Mouse (Mus musculus) CH12.LX (cell line): Measurements from ENCODE around the gene Gm49403.

Experiments
- CHD2 ChIP-seq: IDR thresholded peaks from 2 replicates; pipeline ENCODE4 v1.6.1; 2011; ENCODE audit warnings: low read length, improper control_type of control experiment
- CTCF ChIP-seq, 2 experiments: IDR thresholded peaks in 1 of 2; conservative IDR thresholded peaks in 1 of 2; 2 replicates each; pipeline ENCODE4 v1.5.1; 2011 to 2012; ENCODE audit warnings: low read depth in 2 of 2, low read length in 2 of 2, improper control_type of control experiment in 1 of 2, inconsistent platforms in 1 of 2, mild to moderate bottlenecking in 1 of 2, moderate library complexity in 1 of 2
- MAX ChIP-seq: IDR thresholded peaks from 2 replicates; pipeline ENCODE4 v1.6.1; 2011; ENCODE audit warnings: low read length, improper control_type of control experiment
- NELFE ChIP-seq: IDR thresholded peaks from 2 replicates; pipeline ENCODE4 v1.6.1; 2011; ENCODE audit warnings: low read depth, low read length, improper control_type of control experiment
- TCF12 ChIP-seq: IDR thresholded peaks from 2 replicates; pipeline ENCODE4 v1.6.1; 2014; ENCODE audit warnings: low read depth, mild to moderate bottlenecking, inconsistent platforms, low read length, improper control_type of control experiment

DNA sequence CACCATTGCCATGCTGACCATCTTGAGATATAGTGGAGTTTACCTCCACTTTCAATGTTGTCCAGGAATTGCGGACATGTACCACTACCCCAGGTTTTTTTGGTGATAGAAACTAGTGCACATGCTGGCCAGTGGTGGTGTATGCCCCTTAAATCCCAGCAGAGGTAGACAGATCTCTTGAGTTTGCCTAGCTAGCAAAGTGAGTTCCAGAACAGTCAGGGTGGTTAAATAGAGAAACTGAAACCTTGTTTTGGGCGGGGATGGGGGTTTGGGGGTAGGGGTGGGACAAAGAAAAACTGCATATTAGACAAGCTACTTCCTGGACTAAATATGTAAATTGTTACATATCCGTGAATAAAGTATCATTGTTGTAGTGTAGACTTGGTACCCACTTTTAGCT lies 35.3 kb downstream of the Gm49403 start:
- TF ChIP-seq CTCF (conservative IDR thresholded peaks at IDR 0.05 in 1 of 2, IDR thresholded peaks at IDR 0.05 in 1 of 2; ENCODE audit: low read depth in 2 of 2, low read length in 2 of 2) (0 out of 4 replicates have a peak, but pooled peaks of 1 of the 2 experiments have one; percentile 24), TCF12 (no peak), CHD2 (no peak), NELFE (peak; percentile 31; the same call in 1 of the 2 replicates), MAX (no peak)
